19 mouse cellular contexts compared by ENCODE assay signal in the genomic region with DNA sequence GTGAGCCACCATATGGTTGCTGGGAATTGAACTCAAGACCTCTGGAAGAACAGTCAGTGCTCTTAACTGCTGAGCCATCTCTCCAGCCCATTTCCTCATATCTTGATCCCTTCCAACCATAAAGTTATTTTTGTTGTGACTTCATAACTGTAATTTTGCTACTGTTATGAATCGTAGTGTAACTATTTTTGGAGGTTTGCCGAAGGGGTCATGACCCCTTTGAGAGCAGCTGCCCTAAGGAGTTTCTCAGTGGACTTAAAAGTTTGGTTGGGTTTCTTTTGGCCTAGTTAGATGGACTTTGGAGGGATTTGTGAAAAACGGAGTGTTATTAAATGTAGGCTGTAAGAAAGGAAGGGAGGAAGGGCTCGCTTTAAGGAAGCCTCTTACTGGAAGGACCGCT.
"Had no signal": no experiment of that assay in that cellular context is flagged by ENCODE, and none has a peak within 500 bp of the region (broad histone marks: within the 10 kb centered on the region; RNA-seq: fewer than 3 reads in every experiment).

No protein-coding gene starts in this region.

- H3K4me3 ChIP-seq: heart, adult 2 months; heart, embryonic 13.5 days; heart, embryonic 15.5 days; hindbrain, embryonic 13.5 days; hindbrain, embryonic 15.5 days; limb, embryonic 13.5 days; limb, embryonic 15.5 days; liver, embryonic 12.5 days had no signal

- H3K36me3 ChIP-seq: heart, embryonic 13.5 days; heart, embryonic 15.5 days; hindbrain, embryonic 13.5 days; hindbrain, embryonic 15.5 days; limb, embryonic 13.5 days; limb, embryonic 15.5 days; liver, embryonic 12.5 days had no signal

- H3K27ac ChIP-seq: heart, adult 2 months; heart, embryonic 13.5 days; heart, embryonic 15.5 days; hindbrain, embryonic 13.5 days; hindbrain, embryonic 15.5 days; hindbrain, postnatal 0 days; limb, embryonic 13.5 days; limb, embryonic 15.5 days; liver, embryonic 12.5 days; liver, embryonic 14.5 days had no signal

- DNase-seq: gastrocnemius, postnatal 14 days; gastrocnemius, postnatal 36 days; heart, adult 11 months; heart, adult 2 months; heart, postnatal 36 days; kidney, adult 18-20 months; kidney, postnatal 36 days; layer of hippocampus, adult 9-11 months; layer of hippocampus, postnatal 36 days; left cerebral cortex, postnatal 4 days had no signal

- H3K27me3 ChIP-seq: heart, embryonic 13.5 days; heart, embryonic 15.5 days; hindbrain, embryonic 13.5 days; hindbrain, embryonic 15.5 days; limb, embryonic 13.5 days; limb, embryonic 15.5 days; liver, embryonic 12.5 days had no signal

- H3K4me1 ChIP-seq: heart, embryonic 13.5 days; limb, embryonic 13.5 days; limb, embryonic 15.5 days; liver, embryonic 12.5 days had no signal
